Mouse (Mus musculus) embryonic facial prominence, embryonic 13.5 days (tissue): ENCODE measurements at regions not wholly inside any gene's neighbourhood (a gene's known extent, or its start where the extent isn't known, plus 50 kb on each side); places are given as distances from the start of the nearest gene placed in this dataset.

Source experiments
- ATAC-seq: fragments of 200-750 bp; cut with Nextera tagmentation; 2 replicates; pipeline ENCODE4 v1.8.0; 2017; ENCODE audit warnings: low read depth; ENCODE audit not compliant: insufficient number of reproducible peaks, insufficient read depth, low FRiP score, low TSS enrichment
- H3K27ac ChIP-seq: fragments of 300-500 bp; sonication (generic); 2 replicates; pipeline ENCODE4 v1.5.1; 2015; ENCODE audit warnings: moderate library complexity, mild to moderate bottlenecking, inconsistent platforms
- H3K27me3 ChIP-seq: fragments of 300-500 bp; sonication (generic); 2 replicates; pipeline ENCODE4 v1.6.1; 2015; ENCODE audit warnings: mild to moderate bottlenecking, inconsistent platforms
- H3K36me3 ChIP-seq: fragments of 300-500 bp; sonication (generic); 2 replicates; pipeline ENCODE4 v1.6.1; 2015; ENCODE audit warnings: mild to moderate bottlenecking, inconsistent platforms
- H3K4me1 ChIP-seq: fragments of 300-500 bp; sonication (generic); 2 replicates; pipeline ENCODE4 v1.6.1; 2015; ENCODE audit warnings: inconsistent platforms
- H3K4me2 ChIP-seq: fragments of 300-500 bp; sonication (generic); 2 replicates; pipeline ENCODE4 v1.6.1; 2015; ENCODE audit warnings: moderate library complexity, mild to moderate bottlenecking, inconsistent platforms
- H3K4me3 ChIP-seq: fragments of 300-500 bp; sonication (generic); 2 replicates; pipeline ENCODE4 v1.5.1; 2015; ENCODE audit warnings: mild to moderate bottlenecking, inconsistent platforms
- H3K9ac ChIP-seq: fragments of 300-500 bp; sonication (generic); 2 replicates; pipeline ENCODE4 v1.6.1; 2015; ENCODE audit warnings: mild to moderate bottlenecking, inconsistent platforms
- H3K9me3 ChIP-seq: fragments of 300-500 bp; sonication (generic); 2 replicates; pipeline ENCODE4 v1.6.1; 2016; ENCODE audit warnings: inconsistent platforms
- WGBS: fragments of 180-500 bp; shearing (Covaris S2); methylation state at CpG from one replicate; pipeline ENCODE4 v1.1.7; 2015; ENCODE audit warnings: mixed read lengths; 5-methylcytosine and 5-hydroxymethylcytosine counted together

DNA sequence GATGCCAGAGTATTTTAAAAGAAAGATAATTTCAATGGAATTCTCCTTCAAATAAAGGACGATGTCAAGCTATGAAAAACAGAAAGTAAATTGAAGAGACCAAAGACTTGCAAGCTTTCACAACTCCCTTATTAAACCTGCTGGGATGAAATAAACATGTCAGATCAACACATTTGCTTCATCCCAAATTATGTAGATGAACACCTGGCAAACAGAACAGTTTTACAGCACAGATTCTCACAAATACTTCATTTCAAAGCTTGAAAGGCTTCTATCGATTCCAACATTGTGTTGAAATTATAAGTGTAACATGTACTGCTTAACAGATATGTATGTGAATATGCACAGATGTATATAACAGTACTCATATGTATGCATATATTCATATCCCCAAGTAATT is 749.5 kb downstream of the Hdgfl1 start:
- Histone ChIP-seq H3K27ac (no peak overlapping the region), H3K4me1 (no peaks in the 10 kb centered on the region)

DNA sequence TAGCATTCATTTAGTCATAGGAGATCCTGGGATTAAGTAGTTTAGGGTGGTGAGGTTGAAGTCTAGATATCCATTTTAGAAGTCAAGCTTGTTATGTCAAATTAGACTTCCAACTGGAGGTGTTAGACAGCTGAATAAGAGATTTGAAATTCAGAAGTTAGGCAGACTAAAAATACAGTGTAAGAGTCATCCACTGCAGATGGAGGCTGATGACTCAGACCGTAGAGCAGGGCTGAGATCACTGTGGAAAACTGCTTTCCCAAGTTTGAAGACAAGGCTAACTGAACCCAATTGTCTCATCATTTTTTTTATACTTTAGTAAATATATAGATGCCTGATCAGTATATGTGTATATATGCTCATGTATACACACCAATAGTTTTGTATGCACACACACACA is 738.8 kb upstream of the Nrsn1 start:
- ATAC-seq: no peak
- H3K9me3 ChIP-seq: no peaks in the 10 kb centered on the region
- no peaks in the 10 kb centered on the region for H3K4me1 ChIP-seq
- H3K4me3 ChIP-seq: no peak overlapping the region
- H3K27me3 ChIP-seq: no peaks in the 10 kb centered on the region
- no peak overlapping the region for H3K4me2 ChIP-seq
- WGBS: 85% methylated on average over 1 of the region's 1 CpGs
- no peaks in the 10 kb centered on the region for H3K36me3 ChIP-seq
- no peak overlapping the region for H3K9ac ChIP-seq
- no peak overlapping the region for H3K27ac ChIP-seq

More for the DNA sequence above, 749.5 kb downstream of the Hdgfl1 start:
- Histone ChIP-seq H3K4me3 (no peak overlapping the region), H3K36me3 (no peaks in the 10 kb centered on the region), H3K9me3 (no peaks in the 10 kb centered on the region), H3K9ac (no peak overlapping the region), H3K27me3 (no peaks in the 10 kb centered on the region), H3K4me2 (no peak overlapping the region)
- ATAC-seq: no peak
- WGBS: 84% methylated on average over 2 of the region's 2 CpGs

DNA sequence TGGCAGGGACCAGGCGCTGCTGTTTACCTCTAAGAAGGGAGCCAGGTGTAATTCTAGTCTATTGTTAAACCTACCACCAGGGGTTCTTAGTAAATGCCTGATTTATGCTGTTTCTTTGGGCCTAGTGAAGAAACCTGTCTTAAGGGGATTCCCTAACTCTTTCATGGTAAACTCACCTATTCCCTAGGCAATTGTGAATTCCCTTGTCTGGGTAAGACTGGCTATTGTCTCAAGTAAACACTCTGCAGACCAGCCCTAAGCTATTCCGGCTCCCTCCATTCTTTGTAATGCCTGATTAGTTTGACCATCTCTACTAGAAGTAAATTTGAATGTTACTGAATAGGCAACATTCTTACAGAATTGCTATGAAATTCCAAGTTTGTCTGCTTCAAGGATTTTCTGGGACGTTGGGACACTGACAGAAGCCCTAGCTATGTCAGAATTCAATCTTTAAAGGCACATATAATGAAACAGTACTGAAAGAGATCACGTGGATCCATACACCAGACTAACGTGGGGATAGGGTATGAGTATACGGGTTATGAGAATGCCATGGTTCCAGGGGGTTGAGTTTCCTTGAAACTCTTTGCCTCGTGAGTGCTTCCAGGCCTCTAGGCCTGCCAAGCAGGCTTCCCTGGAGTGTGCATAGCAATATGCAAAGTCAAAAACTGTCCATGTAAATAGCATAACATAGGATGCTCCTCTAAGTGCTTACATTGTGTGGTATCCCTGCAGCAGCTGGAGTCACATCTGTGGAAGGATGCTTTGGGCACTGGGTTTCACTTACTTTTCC is 734.7 kb upstream of the Nrsn1 start:
- no peak overlapping the region for H3K9ac ChIP-seq
- no peak for ATAC-seq
- WGBS: 77% methylated on average over 7 of the region's 7 CpGs
- no peaks in the 10 kb centered on the region for H3K27me3 ChIP-seq
- no peak overlapping the region for H3K27ac ChIP-seq
- no peaks in the 10 kb centered on the region for H3K4me1 ChIP-seq
- no peak overlapping the region for H3K4me3 ChIP-seq
- no peaks in the 10 kb centered on the region for H3K9me3 ChIP-seq
- H3K36me3 ChIP-seq: no peaks in the 10 kb centered on the region
- no peak overlapping the region for H3K4me2 ChIP-seq

DNA sequence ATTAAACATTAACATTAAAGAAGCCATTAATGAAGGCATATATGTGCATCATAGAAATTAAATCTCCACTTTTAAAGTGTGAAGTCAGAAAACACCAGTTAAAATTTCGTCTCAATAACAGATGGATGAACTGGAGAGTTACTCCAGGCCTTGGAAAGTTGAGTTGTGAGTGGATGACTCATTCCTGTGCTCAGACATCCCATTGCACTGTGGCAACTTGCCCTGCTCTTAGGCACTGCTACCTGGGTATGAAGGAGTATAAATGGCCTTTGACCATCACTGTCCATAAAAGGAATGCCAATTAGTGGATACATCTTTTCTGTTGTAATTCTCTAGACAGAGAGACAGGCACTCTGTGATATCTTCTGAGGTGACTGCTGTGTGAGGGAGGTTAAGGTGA is 723.2 kb upstream of the Nrsn1 start:
- Histone ChIP-seq H3K27ac (no peak overlapping the region), H3K9ac (no peak overlapping the region), H3K4me2 (no peak overlapping the region), H3K27me3 (no peaks in the 10 kb centered on the region), H3K4me1 (no peaks in the 10 kb centered on the region), H3K9me3 (0 out of 2 replicates have a peak, but pooled peaks cover 4% of the 10 kb centered on the region), H3K4me3 (no peak overlapping the region), H3K36me3 (no peaks in the 10 kb centered on the region)
- WGBS: 73% methylated on average over 1 of the region's 1 CpGs
- no peak for ATAC-seq

DNA sequence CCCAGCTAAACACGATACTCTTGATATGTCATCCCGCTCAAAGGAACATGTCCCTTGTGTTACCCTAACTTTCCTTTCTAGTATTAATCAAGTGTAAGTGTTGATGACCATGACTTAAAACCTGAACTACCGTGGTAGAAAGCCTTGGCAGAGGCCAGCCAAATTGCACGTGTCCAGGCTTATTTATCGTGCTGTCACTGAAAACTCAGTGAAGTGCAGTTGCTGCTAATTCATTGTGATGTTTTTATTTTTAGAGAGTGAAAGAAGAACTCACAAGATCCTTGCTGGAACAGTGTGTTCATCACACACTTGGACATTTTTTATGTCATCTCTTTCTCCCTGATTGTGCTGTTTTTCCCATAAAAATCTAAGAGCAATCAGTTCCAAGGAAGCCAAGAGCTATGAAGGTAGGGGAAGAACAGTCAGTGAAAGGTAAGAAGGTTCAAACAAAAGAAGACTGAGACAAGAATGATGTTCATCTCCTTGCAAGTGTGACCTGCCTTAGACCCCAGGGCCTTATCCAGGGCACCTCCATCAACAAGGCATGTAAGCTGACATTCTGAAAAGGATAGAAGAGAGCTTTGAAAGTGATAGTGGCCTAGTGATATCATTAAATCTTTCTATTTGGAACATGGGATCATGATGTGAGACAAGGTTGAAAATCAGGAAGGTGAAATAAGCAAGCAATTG is 718.9 kb upstream of the Nrsn1 start:
- no peak overlapping the region for H3K4me2 ChIP-seq
- H3K4me3 ChIP-seq: no peak overlapping the region
- no peak overlapping the region for H3K9ac ChIP-seq
- H3K4me1 ChIP-seq: no peaks in the 10 kb centered on the region
- H3K9me3 ChIP-seq: no peaks in the 10 kb centered on the region
- H3K27me3 ChIP-seq: no peaks in the 10 kb centered on the region
- H3K27ac ChIP-seq: no peak overlapping the region
- H3K36me3 ChIP-seq: no peaks in the 10 kb centered on the region
- 82% methylated on average over 5 of the region's 5 CpGs for WGBS
- ATAC-seq: no peak

DNA sequence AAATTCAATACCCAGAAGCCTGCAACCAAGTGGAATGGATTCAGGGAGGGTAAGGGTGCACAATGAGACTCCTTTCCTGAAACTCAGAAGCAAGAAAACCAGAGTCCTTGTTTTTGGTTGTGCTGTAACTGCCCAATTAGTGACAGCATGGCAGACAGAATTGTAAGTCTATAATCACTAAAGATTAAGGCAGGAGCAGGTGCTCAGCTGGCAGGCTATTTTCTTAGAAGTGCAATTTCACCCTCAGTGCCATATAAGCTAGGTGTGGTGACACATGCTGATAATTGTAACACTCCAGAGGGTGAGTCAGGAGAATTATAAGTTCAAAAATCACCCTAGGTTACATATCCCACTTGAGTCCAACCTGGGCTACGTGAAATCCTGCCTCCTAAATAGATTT is 714.2 kb upstream of the Nrsn1 start:
- Histone ChIP-seq H3K27ac (no peak overlapping the region), H3K9ac (no peak overlapping the region), H3K4me3 (no peak overlapping the region), H3K4me1 (no peaks in the 10 kb centered on the region), H3K36me3 (no peaks in the 10 kb centered on the region), H3K27me3 (no peaks in the 10 kb centered on the region), H3K9me3 (no peaks in the 10 kb centered on the region), H3K4me2 (no peak overlapping the region)
- ATAC-seq: no peak
- WGBS: 86% methylated on average over 1 of the region's 1 CpGs

DNA sequence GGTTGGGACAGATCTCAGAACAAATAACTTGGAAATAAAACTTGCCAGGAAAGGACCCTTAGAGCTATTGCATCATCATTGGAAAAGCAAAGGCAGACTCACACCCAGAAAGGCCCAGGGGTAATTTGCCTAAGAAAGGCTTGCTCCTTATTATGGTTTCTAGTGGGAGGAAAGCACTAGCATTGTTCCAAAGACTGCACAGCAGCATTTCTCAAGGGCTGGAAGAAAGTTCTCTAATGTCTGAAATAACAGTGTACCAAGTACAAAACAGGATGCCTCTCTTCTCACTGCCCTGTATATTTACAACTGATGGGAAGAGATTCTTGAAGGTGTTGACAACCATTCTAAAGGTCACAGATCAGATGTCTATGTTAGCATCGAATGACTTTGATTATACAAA is 713.4 kb upstream of the Nrsn1 start:
- Histone ChIP-seq H3K27ac (no peak overlapping the region), H3K9ac (no peak overlapping the region), H3K9me3 (no peaks in the 10 kb centered on the region), H3K4me1 (no peaks in the 10 kb centered on the region), H3K4me2 (no peak overlapping the region), H3K4me3 (no peak overlapping the region), H3K27me3 (no peaks in the 10 kb centered on the region), H3K36me3 (no peaks in the 10 kb centered on the region)
- ATAC-seq: no peak
- 77% methylated on average over 1 of the region's 1 CpGs for WGBS

DNA sequence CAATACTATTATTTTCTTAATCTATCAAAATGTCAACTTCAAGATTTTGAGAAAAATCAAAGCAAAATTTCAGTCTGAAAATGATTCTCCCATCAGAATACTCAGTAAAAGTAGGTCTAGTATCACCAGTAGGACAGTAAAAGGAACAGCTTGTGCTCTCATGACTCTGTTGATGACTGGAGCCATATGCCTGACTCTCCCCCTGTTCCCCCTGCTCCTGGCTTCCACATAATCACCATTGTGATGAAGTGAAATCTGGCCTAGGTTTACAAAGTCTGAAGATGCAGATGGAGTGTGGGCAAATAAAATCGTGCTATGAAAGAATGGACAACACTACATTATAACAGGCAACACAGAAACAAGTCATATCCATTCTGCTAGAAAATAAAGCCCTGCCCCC is 708.3 kb upstream of the Nrsn1 start:
- H3K4me1 ChIP-seq: no peaks in the 10 kb centered on the region
- H3K27me3 ChIP-seq: no peaks in the 10 kb centered on the region
- no peak overlapping the region for H3K4me3 ChIP-seq
- no peak overlapping the region for H3K4me2 ChIP-seq
- H3K36me3 ChIP-seq: no peaks in the 10 kb centered on the region
- H3K9ac ChIP-seq: no peak overlapping the region
- no peak overlapping the region for H3K27ac ChIP-seq
- ATAC-seq: no peak
- WGBS: 69% methylated on average over 1 of the region's 1 CpGs
- no peaks in the 10 kb centered on the region for H3K9me3 ChIP-seq

DNA sequence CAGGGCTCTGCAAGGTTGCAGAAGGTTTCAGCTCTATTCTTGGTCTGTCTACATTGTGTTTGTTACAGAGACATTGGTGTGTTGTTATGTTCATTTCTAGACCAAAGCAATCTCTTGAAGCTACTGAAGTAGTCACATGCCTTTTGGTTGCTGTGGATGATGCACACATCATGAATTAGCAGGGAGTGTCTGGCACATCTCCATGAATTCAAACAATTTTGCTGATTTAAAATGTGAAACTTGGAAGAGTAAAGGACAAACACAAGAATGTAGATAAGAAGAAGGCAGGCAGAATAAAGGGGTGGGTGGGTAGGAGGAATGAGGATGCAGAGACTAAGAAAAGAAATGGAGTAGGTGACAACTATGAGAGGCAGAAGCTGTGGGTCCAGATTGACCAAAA is 688.3 kb upstream of the Nrsn1 start:
- ATAC-seq: no peak
- H3K36me3 ChIP-seq: no peaks in the 10 kb centered on the region
- no peaks in the 10 kb centered on the region for H3K4me1 ChIP-seq
- no peak overlapping the region for H3K4me2 ChIP-seq
- no peak overlapping the region for H3K27ac ChIP-seq
- no peak overlapping the region for H3K9ac ChIP-seq
- H3K9me3 ChIP-seq: no peaks in the 10 kb centered on the region
- H3K27me3 ChIP-seq: no peaks in the 10 kb centered on the region
- H3K4me3 ChIP-seq: no peak overlapping the region

DNA sequence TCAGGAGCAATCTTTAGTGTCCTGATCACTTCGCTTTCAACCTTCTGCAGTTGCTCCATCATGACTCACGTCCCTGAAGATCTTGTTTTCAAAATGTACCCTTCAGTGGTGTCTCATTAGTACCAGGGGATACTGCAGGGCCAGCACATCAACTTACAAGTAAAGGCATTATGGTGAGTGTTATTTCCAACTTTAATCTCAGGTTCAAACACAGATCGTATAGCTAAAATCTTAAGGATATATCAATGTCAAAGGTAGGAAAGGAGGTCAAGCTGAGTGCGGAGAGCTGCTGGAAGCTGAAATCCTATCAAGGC is 687.8 kb upstream of the Nrsn1 start:
- ATAC-seq: no peak
- H3K9me3 ChIP-seq: no peaks in the 10 kb centered on the region
- no peaks in the 10 kb centered on the region for H3K36me3 ChIP-seq
- no peaks in the 10 kb centered on the region for H3K27me3 ChIP-seq
- H3K4me2 ChIP-seq: no peak overlapping the region
- WGBS: 81% methylated on average over 4 of the region's 4 CpGs
- no peak overlapping the region for H3K9ac ChIP-seq
- no peak overlapping the region for H3K27ac ChIP-seq
- no peaks in the 10 kb centered on the region for H3K4me1 ChIP-seq
- no peak overlapping the region for H3K4me3 ChIP-seq

DNA sequence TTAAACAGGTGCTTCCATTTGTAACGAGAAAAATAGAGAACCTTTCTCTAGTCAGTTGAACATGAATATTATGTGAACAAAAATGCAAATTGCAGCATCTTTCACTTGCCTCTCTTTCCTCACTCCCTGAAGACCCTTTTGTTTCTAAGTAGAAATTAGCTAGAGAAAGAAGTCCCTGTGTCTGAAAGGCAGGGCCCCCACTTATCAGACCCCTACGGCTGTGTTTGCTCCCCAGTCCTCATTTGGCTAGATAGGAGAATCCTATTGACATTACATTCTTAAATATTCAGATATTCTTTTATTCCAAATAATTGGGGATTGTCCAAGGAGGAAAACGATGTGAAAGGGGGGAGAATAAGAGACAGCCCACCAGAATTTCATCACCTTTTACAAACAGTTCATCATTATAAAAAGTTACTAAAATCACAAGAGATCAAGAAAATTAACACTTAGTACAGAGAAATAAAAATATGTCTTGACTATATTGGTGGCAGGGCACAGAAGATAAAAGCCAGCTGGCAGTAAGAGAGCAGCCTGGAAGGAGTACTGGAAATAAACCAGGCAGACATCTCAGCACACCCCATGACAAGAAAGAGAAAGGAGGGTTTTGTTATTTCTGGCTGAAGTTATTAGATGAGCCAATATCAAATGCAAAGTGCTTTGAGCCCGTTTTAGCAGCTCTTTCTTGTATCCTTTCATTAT is 687.3 kb upstream of the Nrsn1 start:
- no peaks in the 10 kb centered on the region for H3K9me3 ChIP-seq
- H3K27me3 ChIP-seq: no peaks in the 10 kb centered on the region
- H3K4me2 ChIP-seq: no peak overlapping the region
- no peak overlapping the region for H3K4me3 ChIP-seq
- H3K4me1 ChIP-seq: no peaks in the 10 kb centered on the region
- no peak overlapping the region for H3K9ac ChIP-seq
- H3K36me3 ChIP-seq: no peaks in the 10 kb centered on the region
- no peak overlapping the region for H3K27ac ChIP-seq
- no peak for ATAC-seq
- WGBS: 66% methylated on average over 4 of the region's 4 CpGs

DNA sequence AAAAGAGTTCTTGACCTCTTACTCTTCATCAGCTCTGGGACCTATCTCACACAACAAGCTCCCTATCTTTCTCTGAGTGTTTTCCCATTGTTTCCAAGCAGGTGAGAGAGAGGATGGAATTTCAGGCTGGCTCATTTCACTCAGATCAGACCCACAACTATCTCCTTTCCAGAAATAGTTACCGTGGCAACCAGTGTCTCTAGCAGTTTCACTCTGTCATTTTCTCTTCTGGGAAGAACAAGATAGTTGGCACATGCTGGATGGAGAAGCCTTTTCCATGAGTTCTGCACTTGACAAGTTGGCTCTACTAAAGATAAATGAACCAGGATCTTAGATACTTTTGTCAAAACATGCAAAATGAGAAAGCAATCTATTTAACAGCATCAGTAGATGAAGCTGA is 667.3 kb upstream of the Nrsn1 start:
- Histone ChIP-seq H3K4me1 (peaks cover 9% of the 10 kb centered on the region; the same call in 1 of the 2 replicates), H3K4me3 (no peak overlapping the region), H3K27me3 (no peaks in the 10 kb centered on the region), H3K27ac (no peak overlapping the region), H3K9ac (no peak overlapping the region), H3K36me3 (no peaks in the 10 kb centered on the region), H3K4me2 (no peak overlapping the region), H3K9me3 (no peaks in the 10 kb centered on the region)
- WGBS: 91% methylated on average over 1 of the region's 1 CpGs
- ATAC-seq: no peak
